Mouse (Mus musculus) cerebellum, adult 18-20 months (tissue): Measurements from ENCODE around the gene Lrfn1.
"Not testable (repeated sequence)": the region's sequence is repeated elsewhere in the genome, so short reads cannot be mapped to it uniquely, and the experiment has no call there.

Experiments
- DNase-seq, 2 experiments: peaks; one replicate each; pipeline ENCODE4 v3.0.0; 2021

Gene Lrfn1

DNA sequence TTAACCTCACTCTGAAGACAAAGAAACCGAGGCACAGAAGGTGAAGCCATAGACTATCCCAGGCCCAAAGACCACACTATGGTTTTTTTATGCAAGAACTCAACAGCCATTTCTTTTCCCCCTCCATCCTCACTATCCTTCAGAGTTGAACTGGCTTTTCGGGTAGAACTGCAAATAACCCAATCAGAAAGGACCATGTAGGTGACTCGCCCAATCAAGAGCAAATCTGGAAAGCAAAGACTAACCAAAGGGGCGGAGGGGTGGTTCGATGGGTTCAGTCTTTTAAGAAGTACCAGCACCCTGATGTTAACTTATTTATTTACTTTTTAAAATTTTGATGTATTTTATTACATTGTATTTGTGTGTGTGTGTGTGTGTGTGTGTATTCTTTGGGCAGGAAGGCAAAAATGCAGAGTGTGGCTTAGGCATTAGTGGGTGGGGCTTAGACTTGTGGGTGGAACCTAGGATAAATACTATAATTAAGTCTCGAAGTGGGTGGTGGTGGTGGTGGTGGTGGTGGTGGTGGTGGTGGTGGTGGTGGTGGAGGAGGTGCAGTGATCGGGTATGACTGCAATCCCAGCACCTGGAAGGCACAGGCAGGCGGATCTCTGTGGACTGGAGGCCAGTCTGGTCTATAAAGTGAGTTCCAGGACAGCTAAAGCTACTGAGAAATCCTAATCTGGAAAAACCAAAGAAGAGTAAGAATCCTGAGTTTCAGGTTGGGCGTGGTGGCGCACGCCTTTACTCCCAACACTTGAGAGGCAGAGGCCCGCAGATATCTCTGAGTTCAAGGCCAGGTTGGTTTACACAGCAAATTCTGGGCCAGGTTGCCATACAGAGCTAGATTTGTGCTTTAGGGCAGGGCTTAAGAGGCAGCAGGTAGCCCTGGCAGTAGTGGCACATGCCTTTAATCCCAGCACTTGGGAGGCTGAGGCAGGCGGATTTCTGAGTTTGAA, 3.6 kb upstream of the Lrfn1 start:
- DNase-seq = no peak

DNA sequence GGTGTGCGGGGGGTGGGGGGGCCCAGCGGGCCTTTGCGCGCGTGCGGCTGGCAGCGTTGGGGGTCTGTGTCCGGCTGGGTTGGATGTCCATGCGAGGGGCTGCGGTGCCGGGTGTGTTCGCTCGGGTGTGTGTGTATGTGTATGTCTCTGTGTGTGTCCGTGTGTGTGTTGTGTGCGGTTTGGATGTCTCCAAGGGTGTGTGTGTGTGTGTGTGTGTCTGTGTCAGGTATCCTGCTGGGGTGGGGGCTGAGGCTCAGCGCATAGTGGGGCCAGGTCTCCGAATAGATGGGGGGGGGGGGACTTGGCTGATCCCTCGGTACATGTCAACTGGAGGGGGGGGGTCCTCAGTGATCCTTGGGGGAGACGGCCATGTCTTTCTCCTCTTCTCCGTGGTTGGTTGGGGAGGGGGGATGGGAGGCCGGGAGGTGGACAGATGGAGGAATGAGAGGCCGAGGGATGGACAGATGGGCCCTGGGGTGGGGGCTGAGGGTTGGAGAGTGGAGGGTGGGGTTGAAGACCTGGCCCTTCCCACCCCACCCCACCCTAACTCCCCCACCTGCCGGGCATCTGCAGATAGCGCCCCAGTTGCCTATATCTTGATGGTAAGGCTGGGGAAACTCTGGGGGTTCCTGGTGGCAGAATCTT, 703 bp downstream of the Lrfn1 start:
- peak in 1 of 2 experiments; percentile 27 for DNase-seq

DNA sequence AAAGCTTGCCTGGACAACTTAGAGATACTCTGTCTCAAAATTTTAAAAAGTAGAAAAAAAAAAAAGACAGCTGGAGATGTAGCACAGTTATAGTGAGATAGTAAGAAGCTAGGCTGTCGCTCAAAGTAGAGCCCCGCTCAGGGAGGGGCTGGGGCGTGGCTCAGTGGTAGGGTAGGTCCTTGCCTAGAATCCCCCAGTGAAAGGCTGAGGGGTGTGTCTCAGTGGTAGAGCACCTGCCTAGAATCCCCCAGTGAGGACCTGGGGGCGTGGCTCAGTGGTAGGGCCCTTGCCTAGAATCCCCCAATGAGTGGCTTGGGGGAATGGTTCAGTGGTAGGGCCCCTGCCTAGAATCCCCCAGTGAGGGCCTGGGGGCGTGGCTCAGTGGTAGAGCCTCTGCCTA, 8.6 kb downstream of the Lrfn1 start:
- DNase-seq = no peak

DNA sequence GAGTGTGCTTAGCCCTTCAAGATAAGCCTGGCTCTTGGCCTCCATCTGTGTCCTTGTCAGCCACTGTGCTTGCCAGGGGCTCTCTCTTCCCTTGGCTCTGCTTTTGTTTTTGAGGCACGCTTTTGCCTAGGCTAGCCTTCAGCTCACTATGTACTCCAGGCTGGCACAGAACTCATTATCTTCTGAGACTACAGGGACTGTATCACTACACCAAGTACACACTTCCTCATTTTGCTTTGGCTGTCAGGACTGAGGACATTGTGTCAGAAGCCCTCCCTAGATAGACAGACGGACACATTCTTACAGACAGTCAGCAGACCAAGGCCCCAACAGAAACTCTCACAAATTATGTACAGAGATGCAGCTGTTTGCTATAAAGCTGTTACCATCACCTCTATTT, 11.0 kb downstream of the Lrfn1 start:
- no peak for DNase-seq

DNA sequence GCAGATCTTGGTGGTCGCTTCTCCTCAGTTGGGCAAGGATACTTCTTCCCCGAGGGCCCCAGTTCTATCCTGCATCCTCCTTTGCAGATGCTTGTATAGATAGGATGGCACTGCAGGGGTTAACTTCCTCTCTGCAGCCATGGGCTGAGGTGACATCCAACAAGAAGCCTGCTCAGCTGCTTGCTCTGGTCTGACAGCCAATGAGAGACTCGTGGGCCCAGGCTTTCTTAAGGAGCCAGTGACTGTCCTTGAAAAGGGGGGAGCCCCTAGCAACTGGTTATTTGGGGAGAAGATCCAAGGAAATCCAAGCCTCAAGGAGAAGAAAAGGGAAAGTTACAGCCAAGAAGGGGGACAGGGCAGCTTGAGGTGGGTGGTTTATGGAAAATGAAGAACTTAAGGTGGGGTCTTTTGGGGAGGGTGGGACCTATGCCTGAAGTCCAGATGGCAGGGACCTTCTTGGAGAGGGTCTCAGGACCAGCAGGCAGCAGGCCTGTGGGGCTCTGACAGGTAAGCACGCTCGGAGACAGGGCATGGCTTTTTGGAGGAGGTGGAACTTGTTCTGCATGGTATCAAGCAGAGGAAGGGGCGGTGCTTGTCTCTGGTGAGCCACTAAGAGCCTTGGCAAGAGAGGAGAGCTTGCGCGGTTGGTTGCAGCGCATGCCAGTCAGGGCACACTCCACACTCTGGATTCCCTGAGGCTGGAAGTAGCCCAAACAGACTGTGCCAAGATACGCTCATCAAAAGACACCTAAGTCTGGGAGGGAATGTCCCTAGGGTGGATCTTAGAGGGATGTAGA, 12.8 kb downstream of the Lrfn1 start:
- DNase-seq = peak; percentile 88 to 97

DNA sequence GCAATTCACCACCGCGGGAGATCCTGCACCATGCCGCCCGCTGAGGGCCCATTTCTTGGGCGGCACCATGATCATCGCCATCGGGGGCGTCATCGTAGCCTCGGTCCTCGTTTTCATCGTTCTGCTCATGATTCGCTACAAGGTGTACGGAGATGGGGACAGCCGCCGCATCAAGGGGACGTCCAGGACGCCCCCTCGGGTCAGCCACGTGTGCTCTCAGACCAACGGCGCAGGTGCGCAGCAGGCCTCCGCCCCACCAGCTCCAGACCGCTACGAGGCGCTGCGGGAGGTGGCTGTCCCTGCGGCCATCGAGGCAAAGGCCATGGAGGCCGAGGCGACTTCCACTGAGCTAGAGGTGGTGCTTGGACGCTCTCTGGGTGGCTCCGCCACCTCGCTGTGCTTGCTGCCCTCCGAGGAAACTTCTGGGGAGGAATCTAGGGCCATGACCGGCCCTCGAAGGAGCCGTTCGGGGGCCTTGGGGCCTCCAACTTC, 15.0 kb downstream of the Lrfn1 start:
- DNase-seq = no peak

DNA sequence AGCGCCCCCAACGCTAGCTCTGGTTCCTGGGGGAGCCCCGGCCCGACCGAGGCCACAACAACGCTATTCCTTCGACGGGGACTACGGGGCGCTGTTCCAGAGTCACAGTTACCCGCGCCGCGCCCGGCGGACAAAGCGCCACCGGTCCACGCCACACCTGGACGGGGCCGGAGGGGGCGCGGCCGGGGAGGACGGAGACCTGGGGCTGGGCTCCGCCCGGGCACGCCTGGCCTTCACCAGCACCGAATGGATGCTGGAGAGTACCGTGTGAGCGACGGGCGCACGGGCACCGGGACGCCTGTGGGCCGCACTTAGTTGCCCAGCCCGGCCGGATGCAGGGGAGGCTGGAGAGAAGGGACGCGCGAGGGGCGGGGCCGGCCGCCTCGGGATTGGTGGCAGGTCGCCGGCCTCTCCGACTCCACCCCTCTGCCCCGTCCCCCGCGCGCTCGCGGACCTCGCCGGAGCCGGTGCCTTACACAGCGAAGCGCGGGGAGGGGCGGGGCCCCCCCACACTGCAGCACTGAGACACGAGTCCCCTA, 15.5 kb downstream of the Lrfn1 start:
- DNase-seq = no peak

DNA sequence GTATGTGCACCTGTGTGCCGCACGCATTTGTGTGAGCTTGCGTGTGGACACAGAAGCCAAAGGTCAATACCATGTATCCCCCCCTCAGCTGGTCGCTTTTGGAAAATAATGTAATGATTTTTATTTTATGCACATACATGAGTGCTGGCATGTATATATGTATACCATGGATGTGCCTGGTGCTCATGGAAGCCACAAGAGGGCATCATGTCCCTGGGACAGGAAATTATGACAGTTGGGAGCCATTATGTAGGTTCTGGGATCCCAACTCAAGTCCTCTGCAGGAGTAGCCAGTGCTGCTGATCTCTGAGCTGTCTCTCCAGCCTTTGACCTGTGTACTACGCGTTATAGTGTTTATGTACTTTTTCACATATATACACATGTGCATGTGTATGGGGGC, 24.4 kb downstream of the Lrfn1 start:
- no peak for DNase-seq

DNA sequence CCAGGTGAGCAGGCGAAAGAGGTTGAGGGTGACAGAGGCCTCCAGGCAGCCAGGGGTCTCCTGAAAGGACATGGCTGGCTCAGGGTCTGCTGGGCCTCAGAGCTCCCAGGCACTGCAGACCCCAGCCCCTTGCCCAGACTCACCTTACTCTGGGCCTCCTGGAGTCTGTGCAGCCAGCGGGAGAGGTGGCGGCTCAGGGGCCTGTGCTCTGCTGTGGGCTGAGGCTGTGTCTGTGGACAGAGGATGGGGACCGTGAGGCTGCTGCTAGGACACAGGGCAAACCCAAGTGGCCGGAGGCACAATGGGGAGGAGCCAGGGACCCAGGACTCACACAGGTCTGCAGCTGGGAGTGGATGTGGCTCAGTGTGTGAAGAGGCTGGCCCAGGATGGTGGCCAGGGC, 25.6 kb downstream of the Lrfn1 start:
- DNase-seq = no peak

DNA sequence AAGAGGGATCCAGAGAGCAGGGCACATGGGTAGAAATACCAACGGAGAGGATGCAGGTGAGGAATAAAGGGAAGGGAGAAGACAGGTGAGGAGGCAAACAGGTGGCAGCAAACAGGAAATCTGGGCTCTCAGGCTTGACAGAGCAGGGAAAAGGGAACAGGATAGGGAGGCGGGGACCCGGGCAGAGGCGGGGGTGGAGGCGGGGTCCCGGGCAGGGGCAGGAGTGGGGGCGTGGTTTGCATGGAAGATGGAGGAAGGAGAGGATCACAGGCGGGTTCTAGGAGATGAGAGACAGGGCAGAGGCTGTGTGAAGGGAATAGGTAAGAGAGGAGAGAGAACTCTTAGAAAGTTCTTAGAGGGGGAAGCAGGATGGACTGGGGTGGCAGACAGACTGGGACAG, 27.1 kb downstream of the Lrfn1 start:
- no peak for DNase-seq

DNA sequence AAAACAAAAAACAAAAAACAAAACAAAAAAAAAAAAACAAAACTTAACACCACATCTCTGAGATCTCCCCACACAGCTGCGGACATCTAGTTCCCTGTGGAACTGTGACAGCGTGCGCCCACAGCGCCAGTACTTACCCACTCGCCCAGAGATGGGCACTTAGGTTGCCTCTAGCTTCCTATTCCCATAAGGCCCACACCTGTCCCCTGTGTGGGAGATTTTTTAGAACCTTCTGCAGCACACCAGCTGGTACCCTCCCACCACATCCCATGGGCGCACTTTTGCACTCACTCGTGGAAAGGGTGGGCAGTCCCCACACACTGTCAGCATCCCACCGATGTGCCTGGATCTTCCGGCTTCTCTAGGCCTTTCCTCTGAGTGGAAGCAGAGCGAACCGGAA, 31.1 kb downstream of the Lrfn1 start:
- no peak for DNase-seq

DNA sequence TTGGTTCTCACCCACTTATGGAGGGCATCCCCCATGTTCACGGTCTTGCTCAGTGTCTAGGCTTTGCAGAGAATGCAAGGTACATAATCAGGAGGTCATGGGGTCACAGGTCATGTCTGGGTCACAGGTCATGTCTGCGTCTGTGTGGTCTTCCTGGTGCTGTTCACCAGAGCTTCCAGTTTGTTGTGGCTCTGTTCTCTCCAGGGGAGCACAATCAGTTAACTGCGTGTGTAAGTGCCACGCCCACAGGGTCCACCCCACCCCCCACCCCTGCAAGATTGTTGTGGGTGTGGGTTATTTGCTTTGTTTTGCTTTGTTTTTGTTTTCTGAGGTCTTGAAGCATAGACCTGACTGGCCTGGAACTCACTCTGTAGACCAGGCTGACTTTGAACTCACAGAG, 32.4 kb downstream of the Lrfn1 start:
- DNase-seq = no peak

DNA sequence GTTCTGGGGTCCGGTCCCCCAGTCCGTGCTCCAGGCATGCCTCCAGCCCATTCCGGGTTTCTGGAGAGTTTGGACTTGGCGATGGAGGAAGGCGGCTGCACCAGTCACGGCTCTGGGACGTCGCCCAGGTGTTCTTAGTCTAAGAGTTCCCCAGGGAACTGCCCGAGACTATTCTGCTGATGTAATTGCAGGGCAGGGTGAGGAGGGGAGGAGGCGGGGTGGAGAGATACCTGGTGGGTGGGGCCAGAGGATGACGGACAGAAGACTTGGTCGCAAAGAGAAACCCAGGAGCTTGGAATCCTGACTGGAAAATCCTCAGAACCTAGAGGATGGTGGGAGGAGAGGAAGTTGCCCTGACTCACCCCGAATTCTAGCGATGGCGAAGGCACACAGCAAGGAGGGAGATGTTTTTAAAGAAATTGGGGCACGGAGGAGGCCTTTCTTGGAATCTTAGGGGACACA, 36.3 kb downstream of the Lrfn1 start:
- peak; percentile 22 to 45 for DNase-seq

DNA sequence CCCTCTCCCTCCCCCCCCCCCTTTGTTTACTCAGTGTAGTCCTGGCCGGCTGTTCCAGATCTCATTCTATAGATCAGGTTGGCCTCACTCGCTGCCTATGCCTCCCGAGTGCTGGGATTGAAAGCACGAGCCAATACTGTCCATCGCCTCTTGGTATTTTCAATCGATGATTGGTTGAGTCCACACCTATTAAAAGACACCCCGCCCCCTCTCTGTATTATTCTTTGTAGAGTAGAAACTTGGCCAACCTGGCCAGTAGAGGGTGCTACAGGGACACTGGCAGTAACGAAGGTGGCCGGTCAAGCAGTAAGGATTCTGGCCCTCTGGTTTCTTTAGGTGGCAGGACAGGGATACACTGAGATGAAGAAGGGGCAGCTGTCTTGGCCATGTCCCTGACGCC, 38.6 kb downstream of the Lrfn1 start:
- DNase-seq = peak; percentile 82

DNA sequence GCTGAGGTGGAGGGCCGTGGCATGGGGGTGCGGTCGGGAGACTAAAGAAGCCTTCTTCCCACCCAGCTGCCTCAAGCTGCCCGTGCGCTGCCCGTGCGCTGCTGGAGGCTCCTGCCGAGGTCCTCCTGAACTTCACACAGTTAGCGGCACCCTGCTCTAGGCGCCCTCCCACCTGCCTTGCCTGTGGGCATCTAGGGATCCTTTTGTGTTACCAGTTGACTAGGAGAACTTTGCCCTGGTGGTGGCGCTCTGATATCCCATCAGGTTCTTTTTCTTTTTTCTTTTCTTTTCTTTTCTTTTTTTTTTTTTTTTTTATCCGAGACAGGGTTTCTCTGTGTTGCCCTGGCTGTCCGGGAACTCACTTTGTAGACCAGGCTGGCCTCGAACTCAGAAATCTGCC, 39.1 kb downstream of the Lrfn1 start:
- peak; percentile 4 to 26 for DNase-seq

DNA sequence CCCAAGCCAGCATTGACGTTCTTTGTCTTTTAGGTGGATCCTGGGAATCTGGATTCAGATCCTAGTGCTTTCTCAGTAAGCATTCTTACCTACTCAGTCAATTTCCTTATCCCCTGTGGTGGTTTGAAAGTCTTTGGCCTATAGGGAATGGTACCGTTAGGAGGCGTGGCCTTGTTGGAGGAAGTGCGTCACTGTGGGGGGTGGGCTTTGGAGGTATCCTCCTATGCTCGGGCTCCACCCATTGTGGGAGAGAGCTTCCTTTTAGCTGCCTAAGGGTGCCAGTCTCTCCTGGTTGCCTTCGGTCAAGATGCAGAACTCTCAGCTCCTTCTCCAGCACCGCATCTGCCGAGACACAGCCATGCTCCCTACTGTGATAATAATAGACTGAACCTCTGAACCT, 40.5 kb downstream of the Lrfn1 start:
- DNase-seq = no peak

DNA sequence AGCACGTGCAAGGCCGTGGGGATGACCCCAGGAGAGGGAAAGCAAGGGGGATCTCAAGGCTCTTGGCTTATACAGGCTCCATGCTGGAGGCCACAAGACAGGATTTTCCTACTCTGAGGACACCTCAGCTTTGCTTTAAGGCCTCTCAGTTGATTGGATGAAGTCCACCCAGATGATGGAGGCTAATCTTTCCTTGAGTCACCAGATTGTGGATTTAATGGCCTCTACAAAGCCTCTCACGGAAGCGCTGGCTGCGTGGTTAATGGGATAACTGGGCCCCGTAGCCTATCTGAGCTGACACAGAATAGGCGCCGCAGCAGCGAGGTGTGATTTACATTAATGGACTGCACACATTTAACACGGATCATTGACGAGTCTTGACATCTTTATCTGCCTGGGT, 43.6 kb downstream of the Lrfn1 start:
- no peak for DNase-seq

DNA sequence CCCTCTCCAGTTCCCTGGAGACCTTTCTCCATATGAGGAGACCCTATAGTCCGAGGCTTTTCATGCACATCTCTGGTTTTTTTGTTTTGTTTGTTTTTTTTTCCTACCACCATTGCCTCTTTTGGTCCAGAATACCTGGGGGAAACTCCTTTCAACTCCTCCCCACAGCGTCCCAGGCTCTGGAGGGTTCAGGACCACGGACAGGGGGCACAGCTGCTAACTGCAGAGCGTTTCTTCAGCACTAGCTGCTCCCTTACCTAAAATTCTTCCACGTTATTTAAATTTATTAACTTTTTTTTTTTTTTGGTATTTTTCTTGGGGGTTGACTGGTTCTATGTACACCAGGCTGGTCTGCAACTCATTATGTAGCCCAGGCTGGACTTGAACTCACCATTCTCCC, 53.8 kb downstream of the Lrfn1 start:
- no peak for DNase-seq

DNA sequence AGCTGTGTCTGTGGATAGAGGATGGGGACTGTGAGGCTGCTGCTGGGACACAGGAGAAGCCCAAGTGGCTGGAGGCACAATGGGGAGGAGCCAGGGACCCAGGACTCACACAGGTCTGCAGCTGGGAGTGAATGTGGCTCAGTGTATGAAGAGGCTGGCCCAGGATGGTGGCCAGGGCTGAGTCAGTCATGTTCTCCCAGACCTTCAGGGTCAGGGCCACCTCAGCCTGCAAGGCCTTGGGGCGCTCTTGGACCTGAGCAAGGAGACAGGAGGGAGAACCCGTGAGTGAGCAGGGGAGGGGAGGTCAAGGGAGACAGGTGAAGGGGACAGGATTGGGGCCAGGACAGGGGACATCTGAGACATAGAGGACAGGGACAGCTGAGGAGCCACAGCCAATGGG, 57.3 kb downstream of the Lrfn1 start:
- DNase-seq = not testable (repeated sequence)

DNA sequence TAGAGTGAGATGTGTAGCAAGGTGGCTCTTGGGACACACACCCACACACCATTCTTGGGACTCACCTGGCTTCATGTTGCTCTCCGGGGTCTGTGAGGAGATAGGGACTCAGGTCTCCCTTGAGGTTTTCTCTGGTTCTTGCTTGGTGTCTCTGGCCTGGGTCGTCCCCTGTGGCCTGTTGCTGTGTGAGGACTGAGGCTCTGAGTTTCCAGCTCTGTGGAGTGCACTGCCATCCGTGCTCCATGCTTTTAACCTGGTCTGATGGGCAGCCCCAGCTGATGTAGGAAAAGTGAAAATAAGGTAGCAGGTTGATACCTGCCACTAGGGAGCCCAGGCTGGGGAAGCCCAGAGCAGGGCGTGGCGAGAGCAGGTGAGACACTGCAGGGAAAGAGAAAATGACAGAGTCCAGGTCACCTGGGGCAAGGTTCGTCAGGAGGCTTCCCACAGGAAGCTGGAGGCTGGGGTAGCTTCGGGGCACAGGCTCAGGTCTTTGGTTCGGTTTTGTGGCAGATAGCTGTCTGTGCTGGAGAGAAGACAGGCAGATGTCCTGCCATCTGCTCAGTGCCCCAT, 58.7 kb downstream of the Lrfn1 start, which contains the start of gene Ifnl2:
Gene Ifnl2, minus strand, starts transcription at position 51 of the 570 bp plus-strand sequence.
- peak in 1 of 2 experiments; percentile 4 for DNase-seq

DNA sequence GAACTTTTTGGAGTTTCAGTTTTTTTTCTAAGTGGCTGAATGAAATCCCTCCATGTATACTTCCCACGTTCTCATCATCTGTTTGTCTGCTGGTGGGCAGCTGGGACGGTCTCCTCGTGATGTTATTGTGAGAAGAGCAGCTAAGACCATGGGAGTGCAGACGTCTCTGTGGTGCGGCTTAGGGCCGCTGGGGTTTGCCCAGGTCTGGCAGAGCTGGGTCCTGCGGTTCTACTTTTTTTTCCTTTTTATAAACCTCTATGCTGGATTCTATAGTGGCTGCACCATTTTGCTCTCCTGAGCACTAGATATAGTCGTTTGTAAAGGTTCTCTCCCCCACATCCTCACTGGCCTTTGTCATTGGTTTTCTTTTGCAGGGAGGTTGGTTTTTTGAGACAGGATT, 59.7 kb downstream of the Lrfn1 start:
- no peak for DNase-seq
